Comparison of ENCODE assay signal across 16 mouse cellular contexts in the genomic region with DNA sequence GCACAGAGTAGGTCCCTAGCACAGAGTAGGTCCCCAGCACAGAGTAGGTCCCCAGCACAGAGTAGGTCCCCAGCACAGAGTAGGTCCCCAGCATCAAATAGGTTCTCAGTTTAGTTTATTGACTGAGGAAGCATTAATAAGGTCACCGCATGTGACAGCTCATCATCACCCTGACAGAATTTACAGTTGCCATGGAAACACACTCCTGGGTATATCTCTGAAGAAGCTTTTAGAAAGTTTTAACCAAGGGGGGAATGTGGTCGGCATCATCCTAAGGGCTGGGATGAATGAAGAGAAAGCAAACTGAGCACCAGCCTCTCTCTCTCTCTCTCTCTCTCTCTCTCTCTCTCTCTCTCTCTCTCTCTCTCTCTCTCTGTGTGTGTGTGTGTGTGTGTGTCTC. TPM values are rescaled to one million over a fixed set of nuclear protein-coding genes. Genes with fewer than 3 reads are reported as not detected.
"Had no signal": no experiment of that assay in that cellular context is flagged by ENCODE, and none has a peak within 500 bp of the region (broad histone marks: within the 10 kb centered on the region; RNA-seq: fewer than 3 reads in every experiment).

No protein-coding gene starts in this region.

RNA-seq across cellular contexts. Expression of gene Gm13030, which starts 1.5 kb away (rescaled TPM):
- total RNA-seq: megakaryocyte, adult 5-6 weeks; megakaryocyte-erythroid progenitor cell, adult 5-6 weeks had no signal
- polyA plus RNA-seq: liver, postnatal 0 days; lung, adult 2 months; lung, embryonic 16.5 days; midbrain, embryonic 10.5 days; midbrain, embryonic 12.5 days; midbrain, embryonic 15.5 days; myocyte; neural tube, embryonic 11.5 days; neural tube, embryonic 13.5 days; neural tube, embryonic 15.5 days; small intestine, adult 2 months; stomach, embryonic 14.5 days; stomach, embryonic 16.5 days; thymus, postnatal 0 days had no signal

RNA-seq across cellular contexts. Expression of gene Pla2g2e, which starts 2.5 kb away (rescaled TPM):
- total RNA-seq: megakaryocyte, adult 5-6 weeks; megakaryocyte-erythroid progenitor cell, adult 5-6 weeks had no signal
- polyA plus RNA-seq: liver, postnatal 0 days; lung, embryonic 16.5 days; midbrain, embryonic 10.5 days; midbrain, embryonic 12.5 days; midbrain, embryonic 15.5 days; neural tube, embryonic 11.5 days; neural tube, embryonic 13.5 days; neural tube, embryonic 15.5 days; stomach, embryonic 14.5 days; stomach, embryonic 16.5 days had no signal

RNA-seq across cellular contexts. Expression of gene Pla2g5, which starts 12.0 kb away (rescaled TPM):
- total RNA-seq: megakaryocyte, adult 5-6 weeks; megakaryocyte-erythroid progenitor cell, adult 5-6 weeks had no signal
- polyA plus RNA-seq: liver, postnatal 0 days; midbrain, embryonic 12.5 days; neural tube, embryonic 11.5 days had no signal
